Mouse (Mus musculus): ENCODE measurements around the gene Pdss2. TPM values are rescaled to one million over a fixed set of nuclear protein-coding genes. Genes with fewer than 3 reads are reported as not detected.
A peak's percentile ranks its signal among the peaks of the same experiment; 100 is the strongest.
"Not testable (repeated sequence)": the region's sequence is repeated elsewhere in the genome, so short reads cannot be mapped to it uniquely, and the experiment has no call there.

The Pdss2 gene
- total RNA-seq, 2 experiments from 2014 or later = 16.0 to 17.7 TPM

- DNase-seq (ENCODE audit: low spot score in 2 of 2) = no peak
Observed at GRCm38 (mm10) chr10:43235758-43236669, 14.7 kb downstream of the Pdss2 start.

GRCm38 (mm10) chr10:43242215-43242614, 20.9 kb downstream of the Pdss2 start:
- no peak for DNase-seq (ENCODE audit: low spot score in 2 of 2)

GRCm38 (mm10) chr10:43244262-43244806, 23.0 kb downstream of the Pdss2 start:
- DNase-seq (ENCODE audit: low spot score in 2 of 2) = no peak

GRCm38 (mm10) chr10:43245461-43246200, 24.3 kb downstream of the Pdss2 start:
- DNase-seq (ENCODE audit: low spot score in 2 of 2) = no peak

GRCm38 (mm10) chr10:43247994-43248393, 26.7 kb downstream of the Pdss2 start:
- DNase-seq (ENCODE audit: low spot score in 2 of 2) = no peak

GRCm38 (mm10) chr10:43252324-43252723, 31.0 kb downstream of the Pdss2 start:
- no peak for DNase-seq (ENCODE audit: low spot score in 2 of 2)

- DNase-seq (ENCODE audit: low spot score in 2 of 2) = not testable (repeated sequence)
Observed at GRCm38 (mm10) chr10:43256965-43257364, 35.7 kb downstream of the Pdss2 start.

- DNase-seq (ENCODE audit: low spot score in 2 of 2) = not testable (repeated sequence)
Observed at GRCm38 (mm10) chr10:43257500-43257899, 36.2 kb downstream of the Pdss2 start.

GRCm38 (mm10) chr10:43271318-43271717, 50.0 kb downstream of the Pdss2 start:
- DNase-seq (ENCODE audit: low spot score in 2 of 2) = no peak

- no peak for DNase-seq (ENCODE audit: low spot score in 2 of 2)
Observed at GRCm38 (mm10) chr10:43272381-43272780, 51.1 kb downstream of the Pdss2 start.

- no peak for DNase-seq (ENCODE audit: low spot score in 2 of 2)
Observed at GRCm38 (mm10) chr10:43273057-43273456, 51.8 kb downstream of the Pdss2 start.

- no peak for DNase-seq (ENCODE audit: low spot score in 2 of 2)
Observed at GRCm38 (mm10) chr10:43275446-43275845, 54.2 kb downstream of the Pdss2 start.

GRCm38 (mm10) chr10:43276116-43276659, 54.9 kb downstream of the Pdss2 start:
- peak in 1 of 2 experiments; percentile 20 for DNase-seq (ENCODE audit: low spot score in 2 of 2)

GRCm38 (mm10) chr10:43277266-43278145, 56.2 kb downstream of the Pdss2 start:
- DNase-seq (ENCODE audit: low spot score in 2 of 2) = no peak

- peak; percentile 22 to 35 for DNase-seq (ENCODE audit: low spot score in 2 of 2)
Observed at GRCm38 (mm10) chr10:43279637-43280288, 58.5 kb downstream of the Pdss2 start.

GRCm38 (mm10) chr10:43285541-43285940, 64.3 kb downstream of the Pdss2 start:
- DNase-seq (ENCODE audit: low spot score in 2 of 2) = peak in 1 of 2 experiments; percentile 42

GRCm38 (mm10) chr10:43290638-43291230, 69.4 kb downstream of the Pdss2 start:
- DNase-seq (ENCODE audit: low spot score in 2 of 2) = no peak

GRCm38 (mm10) chr10:43291333-43291736, 70.0 kb downstream of the Pdss2 start:
- DNase-seq (ENCODE audit: low spot score in 2 of 2) = no peak

- no peak for DNase-seq (ENCODE audit: low spot score in 2 of 2)
Observed at GRCm38 (mm10) chr10:43292454-43292853, 71.2 kb downstream of the Pdss2 start.

All from layer of hippocampus, postnatal 14 days (tissue).